Mouse (Mus musculus) neural tube, embryonic 10.5 days (tissue): ENCODE data around the gene Cer1.

Experiments
- DNase-seq: peaks from one replicate; pipeline ENCODE4 v3.0.0-alpha.2; 2017; ENCODE audit warnings: low spot score; ENCODE audit errors: extremely low spot score

The Cer1 gene

GRCm38 (mm10) chr4:82884636-82885534 is at the start of gene Cer1:
Gene Cer1 (minus strand): TSS chr4:82885148.
- no peak for DNase-seq

- peak; percentile 31 for DNase-seq
These were observed 49.4 kb upstream of the Cer1 start for GRCm38 (mm10) chr4:82934308-82934707.

GRCm38 (mm10) chr4:82933698-82934210 is 48.8 kb upstream of the Cer1 start:
- DNase-seq, result peak; percentile 77

GRCm38 (mm10) chr4:82930079-82930478 is 45.1 kb upstream of the Cer1 start:
- no peak for DNase-seq

GRCm38 (mm10) chr4:82921962-82922361 is 37.0 kb upstream of the Cer1 start:
- no peak for DNase-seq

- no peak for DNase-seq
These were observed 33.7 kb upstream of the Cer1 start for GRCm38 (mm10) chr4:82918625-82919024.

GRCm38 (mm10) chr4:82916678-82917050 is 31.7 kb upstream of the Cer1 start:
- no peak for DNase-seq

- DNase-seq, result no peak
These were observed 31.2 kb upstream of the Cer1 start for GRCm38 (mm10) chr4:82916003-82916677.

- DNase-seq, result no peak
These were observed 30.6 kb upstream of the Cer1 start for GRCm38 (mm10) chr4:82915576-82915975.

- DNase-seq, result no peak
These were observed 29.7 kb upstream of the Cer1 start for GRCm38 (mm10) chr4:82914601-82915143.

- DNase-seq, result no peak
These were observed 10.3 kb upstream of the Cer1 start for GRCm38 (mm10) chr4:82895227-82895626.

GRCm38 (mm10) chr4:82892247-82892646 is 7.3 kb upstream of the Cer1 start:
- DNase-seq, result no peak

GRCm38 (mm10) chr4:82891566-82891965 is 6.6 kb upstream of the Cer1 start:
- no peak for DNase-seq

- DNase-seq, result peak; percentile 46
These were observed 6.1 kb upstream of the Cer1 start for GRCm38 (mm10) chr4:82891049-82891448.

- DNase-seq, result no peak
These were observed 5.6 kb upstream of the Cer1 start for GRCm38 (mm10) chr4:82890585-82890984.

GRCm38 (mm10) chr4:82886148-82886547 is 1.2 kb upstream of the Cer1 start:
- no peak for DNase-seq

- DNase-seq, result no peak
These were observed 576 bp upstream of the Cer1 start for GRCm38 (mm10) chr4:82885535-82885913.

- no peak for DNase-seq
These were observed 2.4 kb downstream of the Cer1 start for GRCm38 (mm10) chr4:82882500-82882899.

- no peak for DNase-seq
These were observed 3.6 kb downstream of the Cer1 start for GRCm38 (mm10) chr4:82881366-82881765.

GRCm38 (mm10) chr4:82880243-82880642 is 4.7 kb downstream of the Cer1 start:
- DNase-seq, result no peak

- DNase-seq, result no peak
These were observed 5.8 kb downstream of the Cer1 start for GRCm38 (mm10) chr4:82879152-82879551.

- no peak for DNase-seq
These were observed 8.3 kb downstream of the Cer1 start for GRCm38 (mm10) chr4:82876656-82877055.
